Mouse (Mus musculus) lung, postnatal 4 days (tissue): ENCODE data around the gene Kcnma1.

Experiments
- DNase-seq, 2 experiments: peaks; one replicate each; pipeline ENCODE4 v3.0.0; 2021

Kcnma1 gene

GRCm38 (mm10) chr14:23418955-23419354 is 595.3 kb downstream of the Kcnma1 start:
- no peak for DNase-seq

GRCm38 (mm10) chr14:23407051-23407450 is 607.2 kb downstream of the Kcnma1 start:
- DNase-seq = no peak

- DNase-seq = peak in 1 of 2 experiments; percentile 71
Measured at GRCm38 (mm10) chr14:23400777-23401469, 613.4 kb downstream of the Kcnma1 start.

DNA sequence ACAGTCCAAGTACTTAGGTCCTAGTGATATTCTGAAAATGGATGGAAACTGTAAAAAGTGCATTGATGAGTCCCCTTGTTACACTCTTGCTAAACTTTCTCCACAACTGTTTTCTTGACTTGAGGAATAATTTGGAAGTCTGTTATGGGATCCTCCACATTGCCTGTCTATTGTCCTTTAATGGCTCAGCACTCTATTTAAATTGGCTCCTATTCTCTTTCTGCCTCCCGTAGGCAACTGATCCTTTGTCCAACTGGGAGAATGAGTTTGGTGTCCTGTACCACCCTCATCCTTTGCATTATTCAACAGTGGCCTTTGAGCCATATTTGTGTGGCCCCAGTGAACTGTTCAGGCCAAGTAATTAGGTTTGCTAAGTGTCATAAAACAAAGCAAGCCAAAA is 616.6 kb downstream of the Kcnma1 start:
- no peak for DNase-seq

- no peak for DNase-seq
Measured at GRCm38 (mm10) chr14:23391566-23391965, 622.7 kb downstream of the Kcnma1 start.

DNA sequence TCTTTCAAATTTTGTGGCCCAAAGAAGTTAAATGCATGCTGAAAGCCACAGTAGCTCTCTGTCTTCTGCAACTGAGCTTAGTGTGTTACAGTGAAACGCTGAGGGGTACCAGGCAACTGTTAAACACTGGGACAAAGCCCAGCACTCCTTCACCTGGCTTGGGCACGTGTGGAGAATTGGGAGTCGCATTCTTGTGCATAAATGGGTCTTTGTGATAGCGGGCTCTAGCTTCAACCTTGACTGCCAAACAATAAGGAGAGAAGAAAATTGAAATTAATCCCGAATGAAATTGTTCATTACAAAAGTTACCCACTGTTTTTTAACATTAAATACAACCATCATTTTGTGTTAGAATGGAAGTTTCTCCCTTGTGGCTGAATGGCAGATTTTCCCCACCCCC is 623.5 kb downstream of the Kcnma1 start:
- no peak for DNase-seq

DNA sequence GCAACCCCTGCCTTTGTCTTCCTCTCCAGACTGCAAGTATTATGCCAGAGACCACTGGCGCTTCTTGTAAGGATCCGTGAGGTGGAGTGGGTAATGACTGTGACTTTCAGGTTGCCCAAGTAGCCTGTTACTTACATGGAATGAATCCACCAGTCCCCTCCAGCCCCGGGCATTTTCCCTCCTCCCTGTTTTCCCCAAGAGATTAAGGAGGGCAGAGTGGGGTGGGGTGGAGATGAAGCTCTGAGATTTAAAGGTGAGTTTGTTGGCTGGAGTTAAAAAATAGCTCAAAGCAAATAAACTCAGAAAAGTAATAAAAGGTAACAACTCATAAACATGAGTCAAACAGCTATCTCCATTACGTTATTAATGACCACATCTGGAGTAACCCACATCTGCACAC is 624.1 kb downstream of the Kcnma1 start:
- DNase-seq = no peak

DNA sequence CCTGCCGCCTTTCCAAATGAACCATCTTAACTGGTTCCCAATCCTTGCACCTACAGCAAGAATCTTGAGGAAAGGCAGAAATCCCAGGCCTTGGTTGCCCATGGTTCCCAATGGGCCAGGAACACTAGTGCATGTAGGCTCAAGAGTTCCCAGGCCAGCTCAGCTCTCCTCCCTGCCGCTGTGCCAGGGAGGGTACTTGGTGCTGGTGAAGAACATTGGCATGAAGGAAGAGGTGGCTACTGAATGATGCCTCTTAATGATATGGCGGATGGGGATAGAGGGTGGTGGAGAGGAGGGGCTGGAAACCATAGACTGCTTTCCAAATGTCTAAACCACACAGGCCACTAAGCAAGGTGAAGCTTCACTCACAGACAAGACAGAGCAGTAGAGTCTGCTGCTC is 627.5 kb downstream of the Kcnma1 start:
- no peak for DNase-seq

- peak; percentile 12 to 53 for DNase-seq
Measured at GRCm38 (mm10) chr14:23385776-23386608, 628.3 kb downstream of the Kcnma1 start.

GRCm38 (mm10) chr14:23378351-23379087 is 635.8 kb downstream of the Kcnma1 start:
- no peak for DNase-seq

DNA sequence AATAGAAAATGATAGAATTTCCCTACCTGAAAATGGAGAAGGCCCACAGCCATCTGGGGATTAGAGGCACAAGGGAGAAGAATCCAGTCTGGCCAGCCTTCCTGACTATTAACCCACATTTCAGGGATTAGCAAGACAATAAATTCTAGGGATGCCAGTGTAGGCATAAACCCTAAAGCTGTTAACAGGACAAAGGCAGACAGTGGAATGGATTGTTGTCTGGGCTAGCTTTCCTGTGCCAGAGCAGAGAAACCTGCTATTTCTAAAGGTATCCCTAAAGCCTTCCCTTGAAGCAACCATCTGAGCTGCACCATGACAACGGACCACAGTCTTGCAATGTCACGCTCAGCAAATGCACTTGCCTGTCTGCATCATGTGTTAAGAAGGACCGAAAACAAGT is 642.3 kb downstream of the Kcnma1 start:
- no peak for DNase-seq

DNA sequence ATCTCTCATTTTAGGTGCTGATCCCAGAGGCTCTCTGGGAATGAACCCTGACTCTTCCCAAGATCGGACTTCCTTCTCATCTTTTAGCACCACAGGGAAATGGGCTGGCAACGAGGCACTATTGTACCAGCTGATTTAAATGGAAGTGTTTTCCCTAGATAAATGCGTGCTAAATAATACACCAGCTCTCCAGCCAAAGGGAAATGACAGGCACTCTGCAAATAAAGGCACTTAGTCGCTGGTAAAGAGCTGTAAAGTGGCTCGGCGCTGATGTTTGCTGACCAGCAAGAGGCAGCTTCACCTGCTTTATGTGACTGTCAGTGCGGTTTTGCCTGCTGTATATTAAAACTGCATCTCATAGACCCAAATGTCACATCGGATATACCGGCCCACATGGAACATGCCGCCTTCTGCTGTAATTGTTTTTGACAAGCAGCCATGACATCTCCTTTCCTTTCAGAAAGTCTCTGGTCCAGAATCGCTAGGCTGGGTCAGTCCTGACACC is 653.7 kb downstream of the Kcnma1 start:
- no peak for DNase-seq

- no peak for DNase-seq
Measured at GRCm38 (mm10) chr14:23358776-23359175, 655.5 kb downstream of the Kcnma1 start.

DNA sequence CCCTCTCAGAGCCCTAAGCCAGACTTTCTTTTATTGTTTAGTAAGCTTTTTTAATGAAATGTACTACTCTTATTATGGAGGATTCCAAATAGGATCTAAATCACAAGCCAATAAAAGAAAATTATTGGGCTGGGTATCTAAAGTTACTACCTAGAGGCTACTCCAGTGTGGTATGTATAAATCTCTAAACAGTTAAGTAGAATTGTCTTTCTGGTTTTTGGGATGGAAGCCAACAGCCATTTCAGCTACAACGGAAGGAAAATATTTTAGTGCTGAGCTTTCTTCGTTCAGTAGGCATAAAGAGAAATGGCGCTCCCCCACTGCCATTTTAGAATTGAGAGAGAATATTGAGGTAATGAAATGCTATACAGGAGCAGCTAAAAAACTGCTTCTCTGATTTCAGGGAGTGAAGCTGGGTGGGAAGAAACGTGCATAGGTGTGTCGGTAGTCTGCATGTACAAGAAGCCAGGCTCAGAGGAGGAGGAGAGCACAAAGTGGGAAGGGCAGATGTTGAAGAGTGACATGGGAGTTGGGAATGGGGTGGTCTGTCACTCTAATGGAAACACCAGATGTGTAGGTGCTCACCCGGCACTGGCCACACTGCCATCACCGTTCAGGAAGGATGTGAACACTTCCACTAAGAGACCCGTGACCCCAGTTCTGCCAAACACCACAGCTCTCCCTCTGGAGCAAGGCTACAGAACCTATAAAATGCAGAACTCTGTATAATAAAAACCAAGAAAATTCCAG is 656.6 kb downstream of the Kcnma1 start:
- DNase-seq = no peak

DNA sequence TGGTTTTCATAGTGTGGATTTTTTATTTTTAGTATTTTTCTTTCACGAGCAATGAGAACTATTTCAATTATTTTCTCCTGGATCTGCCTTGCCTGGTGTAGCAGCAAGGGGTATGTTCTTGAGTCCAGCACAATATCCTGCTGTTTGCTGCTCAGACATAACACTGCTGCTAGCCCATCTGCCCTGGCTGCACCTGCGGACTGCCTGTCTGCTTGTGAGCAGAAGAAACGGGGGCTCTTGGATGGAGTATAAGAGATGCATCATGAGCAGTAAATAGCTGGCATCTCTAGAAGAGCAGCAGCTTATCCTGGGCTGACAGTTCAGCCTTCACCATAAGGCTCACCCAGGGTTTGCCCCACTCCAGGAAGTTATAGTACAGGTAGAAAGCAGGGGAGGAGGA is 687.5 kb downstream of the Kcnma1 start:
- DNase-seq = no peak

- no peak for DNase-seq
Measured at GRCm38 (mm10) chr14:23305288-23305687, 709.0 kb downstream of the Kcnma1 start.

- DNase-seq = no peak
Measured at GRCm38 (mm10) chr14:23300443-23300842, 713.8 kb downstream of the Kcnma1 start.

GRCm38 (mm10) chr14:23290634-23291033 is 723.7 kb downstream of the Kcnma1 start:
- DNase-seq = no peak

DNA sequence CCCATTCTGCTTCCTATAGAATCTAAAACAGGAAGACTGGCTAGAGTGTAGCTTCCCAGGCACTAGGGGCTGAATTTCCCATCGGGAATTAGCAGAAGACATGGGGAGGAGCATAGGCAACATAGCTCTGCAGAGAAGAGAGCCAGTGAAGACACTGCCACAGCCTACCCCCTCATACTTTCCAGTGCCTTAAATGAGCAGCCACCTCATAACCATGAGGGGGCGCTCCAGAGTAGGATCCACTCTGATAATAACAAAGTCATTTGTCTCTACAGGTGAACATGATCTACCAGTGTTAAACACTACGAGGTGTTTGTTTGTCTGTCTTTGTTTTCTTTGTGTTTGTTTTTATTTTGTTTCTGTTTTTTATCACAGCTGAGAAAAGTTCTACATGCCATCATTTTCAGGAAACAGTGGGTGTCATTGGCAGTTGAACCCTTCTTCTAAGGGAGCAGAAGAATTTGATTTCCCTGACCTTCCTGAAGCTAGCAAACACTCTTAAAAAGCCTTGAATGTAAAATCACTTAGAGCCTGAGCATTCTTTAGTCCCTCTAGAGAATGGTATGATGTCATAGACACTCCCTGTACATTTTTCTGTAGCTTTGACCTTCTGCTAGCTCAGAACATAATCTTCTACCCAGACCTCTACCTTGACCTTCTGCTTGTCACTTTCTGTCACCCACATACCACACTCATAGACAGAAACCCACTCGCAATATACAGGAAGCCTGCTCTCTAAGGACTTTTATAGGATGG is 747.6 kb downstream of the Kcnma1 start:
- no peak for DNase-seq

GRCm38 (mm10) chr14:23253154-23253553 is 761.1 kb downstream of the Kcnma1 start:
- no peak for DNase-seq

DNA sequence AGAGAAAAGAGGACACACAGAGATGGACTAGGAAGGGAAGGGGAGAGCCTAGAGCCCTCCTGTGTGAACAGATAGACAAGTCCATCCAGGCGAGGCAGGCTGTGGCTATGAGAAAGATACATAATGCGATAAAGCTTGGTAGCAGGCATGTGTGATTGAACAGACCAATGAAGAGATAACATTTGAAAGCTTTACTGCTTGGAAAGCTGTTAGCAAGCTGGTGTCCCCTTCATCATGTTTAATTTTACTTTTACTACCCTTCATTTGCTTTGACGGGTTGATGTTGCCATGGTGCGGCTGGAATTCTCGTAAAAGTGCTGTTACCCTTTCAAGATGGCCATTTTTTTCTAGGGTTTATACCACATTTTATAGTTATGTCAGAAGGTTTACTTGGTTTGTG is 769.8 kb downstream of the Kcnma1 start:
- no peak for DNase-seq

GRCm38 (mm10) chr14:23243857-23244256 is 770.4 kb downstream of the Kcnma1 start:
- DNase-seq = no peak
